Mouse (Mus musculus) erythroid progenitor cell, adult 5-6 weeks (primary cell): ENCODE results near the gene Fut1. TPM values are rescaled to one million over a fixed set of nuclear protein-coding genes. Genes with fewer than 3 reads are reported as not detected.
A peak's percentile ranks its signal among the peaks of the same experiment; 100 is the strongest.
"Not testable (repeated sequence)": the region's sequence is repeated elsewhere in the genome, so short reads cannot be mapped to it uniquely, and the experiment has no call there.

ENCODE experiments used
- ATAC-seq: replicated peaks from 2 replicates; pipeline ENCODE4 v1.8.0; 2016; ENCODE audit warnings: moderate number of reproducible peaks, mild to moderate bottlenecking, moderate TSS enrichment, inconsistent platforms; ENCODE audit not compliant: poor library complexity, low FRiP score, severe bottlenecking
- total RNA-seq, 2 experiments: library from RNA; stranded (forward) in 1 of 2; stranded (reverse) in 1 of 2; fragments of 150-400 nt in 1 of 2; fragments of 186-747, 209-891 nt in 1 of 2; gene quantifications; 2 replicates each; pipeline versions ENCODE4 v1.2.3 to v1.2.4; 2015 to 2017; ENCODE audit warnings: low replicate concordance in 2 of 2

Fut1 gene
- total RNA-seq, 2 experiments from 2014 or later = not detected

- ATAC-seq = no peak
Observed at GRCm38 (mm10) chr7:45635711-45636688, 18.9 kb downstream of the Fut1 start.

GRCm38 (mm10) chr7:45637710-45638109 is 20.6 kb downstream of the Fut1 start:
- ATAC-seq = no peak

- ATAC-seq = no peak
Observed at GRCm38 (mm10) chr7:45638623-45639401, 21.7 kb downstream of the Fut1 start.

- ATAC-seq = no peak
Observed at GRCm38 (mm10) chr7:45639561-45640027, 22.5 kb downstream of the Fut1 start, which contains the start of gene Mamstr. Gene Mamstr, plus strand, starts transcription at chr7:45639977.

- no peak for ATAC-seq
Observed at GRCm38 (mm10) chr7:45640191-45640957, 23.3 kb downstream of the Fut1 start.

- no peak for ATAC-seq
Observed at GRCm38 (mm10) chr7:45641391-45642040, 24.4 kb downstream of the Fut1 start.

- ATAC-seq = no peak
Observed at GRCm38 (mm10) chr7:45642083-45642482, 25.0 kb downstream of the Fut1 start.

- ATAC-seq = no peak
Observed at GRCm38 (mm10) chr7:45642503-45643255, 25.6 kb downstream of the Fut1 start.

GRCm38 (mm10) chr7:45643441-45644178 is 26.5 kb downstream of the Fut1 start:
- ATAC-seq = 0 out of 2 replicates have a peak, but pooled peaks have one; percentile 28

GRCm38 (mm10) chr7:45644183-45644582 is 27.1 kb downstream of the Fut1 start:
- no peak for ATAC-seq

GRCm38 (mm10) chr7:45644872-45645590 is 27.9 kb downstream of the Fut1 start:
- ATAC-seq = no peak

- ATAC-seq = no peak
Observed at GRCm38 (mm10) chr7:45645591-45645971, 28.5 kb downstream of the Fut1 start.

GRCm38 (mm10) chr7:45646671-45647070 is 29.6 kb downstream of the Fut1 start:
- ATAC-seq = no peak

GRCm38 (mm10) chr7:45649351-45649750 is 32.3 kb downstream of the Fut1 start:
- ATAC-seq = no peak

GRCm38 (mm10) chr7:45650484-45650883 is 33.4 kb downstream of the Fut1 start:
- ATAC-seq = not testable (repeated sequence)

- ATAC-seq = no peak
Observed at GRCm38 (mm10) chr7:45654424-45655047, 37.4 kb downstream of the Fut1 start.
